Mouse (Mus musculus): Measurements from ENCODE around the gene Ttc34. TPM values are rescaled to one million over a fixed set of nuclear protein-coding genes. Genes with fewer than 3 reads are reported as not detected.

Gene Ttc34
- total RNA-seq, 2 experiments from 2014 or later = not detected

Other genes with a start within 250 kb of the Ttc34 start
- 0.79 and 2.1 TPM in 2 replicates for gene Prdm16, start 200.6 kb upstream of the Ttc34 start, total RNA-seq (2015)
- gene Prdm16, start 200.6 kb upstream of the Ttc34 start, total RNA-seq (2017) = 1.6 and 6.2 TPM in 2 replicates
- gene Actrt2, start 169.6 kb upstream of the Ttc34 start, total RNA-seq (2015) = not detected in 2 replicates
- gene Actrt2, start 169.6 kb upstream of the Ttc34 start, total RNA-seq (2017) = not detected in 2 replicates
- gene Mmel1, start 32.1 kb downstream of the Ttc34 start, total RNA-seq (2015) = not detected in 2 replicates
- gene Mmel1, start 32.1 kb downstream of the Ttc34 start, total RNA-seq (2017) = not detected in 2 replicates
- 5.0 and 5.6 TPM in 2 replicates for gene Fam213b, start 61.7 kb downstream of the Ttc34 start, total RNA-seq (2015)
- gene Fam213b, start 61.7 kb downstream of the Ttc34 start, total RNA-seq (2017) = 1.8 and 5.6 TPM in 2 replicates
- 68.4 and 89.8 TPM in 2 replicates for gene Tnfrsf14, start 91.1 kb downstream of the Ttc34 start, total RNA-seq (2015)
- gene Tnfrsf14, start 91.1 kb downstream of the Ttc34 start, total RNA-seq (2017) = 58.3 and 68.2 TPM in 2 replicates
- 0.64 and 0.67 TPM in 2 replicates for gene Hes5, start 123.5 kb downstream of the Ttc34 start, total RNA-seq (2015)
- 0.24 and 4.5 TPM in 2 replicates for gene Hes5, start 123.5 kb downstream of the Ttc34 start, total RNA-seq (2017)
- 28.0 and 43.9 TPM in 2 replicates for gene Pank4, start 126.7 kb downstream of the Ttc34 start, total RNA-seq (2015)
- gene Pank4, start 126.7 kb downstream of the Ttc34 start, total RNA-seq (2017) = 24.6 and 24.8 TPM in 2 replicates
- not detected in 2 replicates for gene Plch2, start 219.3 kb downstream of the Ttc34 start, total RNA-seq (2015)
- not detected in 2 replicates for gene Plch2, start 219.3 kb downstream of the Ttc34 start, total RNA-seq (2017)
- 5.5 and 6.0 TPM in 2 replicates for gene Pex10, start 229.6 kb downstream of the Ttc34 start, total RNA-seq (2015)
- 13.8 and 18.8 TPM in 2 replicates for gene Pex10, start 229.6 kb downstream of the Ttc34 start, total RNA-seq (2017)
- 123 and 145 TPM in 2 replicates for gene Rer1, start 248.9 kb downstream of the Ttc34 start, total RNA-seq (2015)
- gene Rer1, start 248.9 kb downstream of the Ttc34 start, total RNA-seq (2017) = 118 and 126 TPM in 2 replicates
- gene Morn1, start 249.1 kb downstream of the Ttc34 start, total RNA-seq (2015) = 0.47 and 0.81 TPM in 2 replicates
- gene Morn1, start 249.1 kb downstream of the Ttc34 start, total RNA-seq (2017) = 1.7 and 3.6 TPM in 2 replicates